ENCODE assay signal across 10 mouse cellular contexts in the genomic region with DNA sequence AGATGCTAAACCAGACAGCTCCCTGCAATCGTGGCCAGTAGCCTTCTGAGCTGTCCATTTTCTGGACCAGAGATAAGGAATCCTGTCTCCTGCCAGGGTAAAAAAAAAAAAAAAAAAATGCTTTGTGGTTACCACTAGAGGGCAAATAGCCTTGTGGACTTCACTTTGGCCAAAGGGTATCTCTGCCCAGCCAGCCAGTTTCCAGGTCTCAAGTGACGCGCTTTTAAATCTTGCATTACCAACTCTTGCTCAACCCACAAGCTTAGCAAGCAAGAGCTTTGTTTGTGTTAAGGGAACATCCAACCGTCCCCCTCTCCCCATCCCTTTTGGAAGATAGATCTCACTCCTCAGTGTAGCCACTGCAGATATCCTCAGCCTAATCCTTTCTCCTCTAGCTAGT. TPM values are rescaled to one million over a fixed set of nuclear protein-coding genes. Genes with fewer than 3 reads are reported as not detected.
DNase-seq lines count a peak whose midpoint lies in the region; ATAC-seq and TF ChIP-seq lines count a peak whose summit lies in the region.
"Had no signal": no experiment of that assay in that cellular context is flagged by ENCODE, and none has a peak within 500 bp of the region (broad histone marks: within the 10 kb centered on the region; RNA-seq: fewer than 3 reads in every experiment).

No protein-coding gene starts in this region.

- H3K4me2 ChIP-seq in hindbrain, postnatal 0 days (ENCODE audit: low read depth, low read length) = no peak overlapping the region
- no peak overlapping the region for H3K4me2 ChIP-seq in midbrain, postnatal 0 days (ENCODE audit: low read depth, low read length, poor library complexity, severe bottlenecking)
- H3K4me2 ChIP-seq: embryonic facial prominence, embryonic 13.5 days; lung, embryonic 15.5 days had no signal

- no peaks in the 10 kb centered on the region for H3K36me3 ChIP-seq in hindbrain, postnatal 0 days (ENCODE audit: insufficient read depth, low read length)
- H3K36me3 ChIP-seq in midbrain, postnatal 0 days (ENCODE audit: insufficient read depth, low read length) = no peaks in the 10 kb centered on the region
- H3K36me3 ChIP-seq: embryonic facial prominence, embryonic 13.5 days; lung, embryonic 15.5 days had no signal

- H3K9ac ChIP-seq in hindbrain, postnatal 0 days (replicated peaks; ENCODE audit: low read length) = no peak overlapping the region
- no peak overlapping the region for H3K9ac ChIP-seq in midbrain, postnatal 0 days (replicated peaks; ENCODE audit: low read length, poor library complexity, severe bottlenecking)
- H3K9ac ChIP-seq: embryonic facial prominence, embryonic 13.5 days; lung, embryonic 15.5 days had no signal

- no peak overlapping the region for H3K4me3 ChIP-seq in hindbrain, postnatal 0 days (ENCODE audit: low read length)
- H3K4me3 ChIP-seq in midbrain, postnatal 0 days (ENCODE audit: low read depth, low read length) = no peak overlapping the region
- H3K4me3 ChIP-seq: embryonic facial prominence, embryonic 13.5 days; lung, embryonic 15.5 days had no signal

- H3K4me1 ChIP-seq in hindbrain, postnatal 0 days (ENCODE audit: insufficient read depth, low read length) = peaks cover 4% of the 10 kb centered on the region
- no peaks in the 10 kb centered on the region; the same call in 1 of the 2 replicates for H3K4me1 ChIP-seq in midbrain, postnatal 0 days (ENCODE audit: insufficient read depth, low read length)

- H3K27me3 ChIP-seq in hindbrain, postnatal 0 days (ENCODE audit: insufficient read depth, low read length) = no peaks in the 10 kb centered on the region
- no peaks in the 10 kb centered on the region for H3K27me3 ChIP-seq in midbrain, postnatal 0 days (ENCODE audit: insufficient read depth, low read length)
- H3K27me3 ChIP-seq: embryonic facial prominence, embryonic 13.5 days; lung, embryonic 15.5 days had no signal

- DNase-seq in cerebellum, postnatal 14 days = peak; percentile 29 to 42
- DNase-seq in cerebellum, adult 11-12 months = no peak
- peak; percentile 19 to 24 for DNase-seq in urinary bladder, adult 18-20 months (ENCODE audit: low spot score in 2 of 2)
- DNase-seq in urinary bladder, postnatal 10 days (ENCODE audit: low spot score) = no peak
- peak; percentile 50 for DNase-seq in hindbrain, postnatal 0 days (ENCODE audit: low spot score)
- DNase-seq in midbrain, postnatal 0 days (ENCODE audit: low spot score) = peak; percentile 43
- DNase-seq in spleen, postnatal 4 days (ENCODE audit: low spot score in 2 of 2) = no peak

- WGBS in hindbrain, postnatal 0 days = 21% methylated on average over 4 of the region's 4 CpGs
- WGBS in midbrain, postnatal 0 days = 12% methylated on average over 4 of the region's 4 CpGs

- 0 out of 2 replicates have a peak, but pooled peaks have one; percentile 32 for ATAC-seq in hindbrain, postnatal 0 days
- ATAC-seq in midbrain, postnatal 0 days (ENCODE audit: low FRiP score) = no peak
- no peak for ATAC-seq in erythroid progenitor cell, adult 5-6 weeks (replicated peaks; ENCODE audit: low FRiP score, poor library complexity, severe bottlenecking)

- H3K9me3 ChIP-seq in hindbrain, postnatal 0 days (ENCODE audit: low read length) = no peaks in the 10 kb centered on the region
- no peaks in the 10 kb centered on the region for H3K9me3 ChIP-seq in midbrain, postnatal 0 days (ENCODE audit: low read length)
- H3K9me3 ChIP-seq: embryonic facial prominence, embryonic 13.5 days; lung, embryonic 15.5 days had no signal

- H3K27ac ChIP-seq in hindbrain, postnatal 0 days = peak overlapping the region; percentile 41; the same call in 1 of the 2 replicates
- peak overlapping the region; percentile 52 for H3K27ac ChIP-seq in midbrain, postnatal 0 days (ENCODE audit: low read depth, low read length)
- H3K27ac ChIP-seq: embryonic facial prominence, embryonic 13.5 days; lung, embryonic 15.5 days had no signal

- TF ChIP-seq CTCF in hindbrain, postnatal 0 days (IDR thresholded peaks at IDR 0.05; ENCODE audit: low read depth) = peak; percentile 68
- peak; percentile 62 for TF ChIP-seq CTCF in midbrain, postnatal 0 days (IDR thresholded peaks at IDR 0.05)

RNA-seq across cellular contexts. Expression of gene Id4, which starts 23.5 kb away (rescaled TPM):
- 66.3 and 67.8 TPM in 2 replicates for total RNA-seq in hindbrain, postnatal 0 days (2014; rRNA removed)
- 60.6 and 65.6 TPM in 2 replicates for polyA plus RNA-seq in hindbrain, postnatal 0 days (2015; fragmentation: Nextera tagmentation; extraction: Ambion mirVana)
- total RNA-seq in midbrain, postnatal 0 days (2014; rRNA removed) = 158 and 201 TPM in 2 replicates
- 95.1 and 116 TPM in 2 replicates for polyA plus RNA-seq in midbrain, postnatal 0 days (2015; fragmentation: Nextera tagmentation; extraction: Ambion mirVana)
- 0.72 and 1.7 TPM in 2 replicates for total RNA-seq in erythroid progenitor cell, adult 5-6 weeks (2015; ENCODE audit: low replicate concordance)
- total RNA-seq in erythroid progenitor cell, adult 5-6 weeks (2017; ENCODE audit: low replicate concordance) = not detected in 2 replicates

Comparison
In these comparisons a context has a peak if more than half of its experiments do, and no peak if none do; other contexts are left out.
1. DNase-seq: peak in cerebellum, postnatal 14 days (2 of 2), urinary bladder, adult 18-20 months (2 of 2), hindbrain, postnatal 0 days (single experiment) and midbrain, postnatal 0 days (single experiment); none in cerebellum, adult 11-12 months (single experiment), urinary bladder, postnatal 10 days (single experiment) and spleen, postnatal 4 days (0 of 2).
2. RNA of gene Id4, which starts 23.5 kb away (total RNA-seq): 158 to 201 TPM in midbrain, postnatal 0 days and 66.3 to 67.8 TPM in hindbrain, postnatal 0 days; 0.72 to 1.7 TPM in erythroid progenitor cell, adult 5-6 weeks; every median in the first group is over 10 times any median in the second.